Mouse (Mus musculus) frontal cortex, adult 2 months (tissue): ENCODE measurements at regions not wholly inside any gene's neighbourhood (a gene's known extent, or its start where the extent isn't known, plus 50 kb on each side); places are given as distances from the start of the nearest gene placed in this dataset.

Experiments used
- DNase-seq, 2 experiments: peaks; one replicate each; pipeline ENCODE4 v3.0.0; 2022; ENCODE audit warnings: low spot score in 1 of 2; ENCODE audit errors: extremely low spot score in 1 of 2

GRCm38 (mm10) chr3:147041201-147041600 is 189.0 kb downstream of the Ttll7 start:
- DNase-seq: no peak

- DNase-seq: no peak
Observed at GRCm38 (mm10) chr3:147042911-147043310, 190.7 kb downstream of the Ttll7 start.

GRCm38 (mm10) chr3:147046634-147047033 is 194.5 kb downstream of the Ttll7 start:
- peak in 1 of 2 experiments; percentile 16 for DNase-seq

DNA sequence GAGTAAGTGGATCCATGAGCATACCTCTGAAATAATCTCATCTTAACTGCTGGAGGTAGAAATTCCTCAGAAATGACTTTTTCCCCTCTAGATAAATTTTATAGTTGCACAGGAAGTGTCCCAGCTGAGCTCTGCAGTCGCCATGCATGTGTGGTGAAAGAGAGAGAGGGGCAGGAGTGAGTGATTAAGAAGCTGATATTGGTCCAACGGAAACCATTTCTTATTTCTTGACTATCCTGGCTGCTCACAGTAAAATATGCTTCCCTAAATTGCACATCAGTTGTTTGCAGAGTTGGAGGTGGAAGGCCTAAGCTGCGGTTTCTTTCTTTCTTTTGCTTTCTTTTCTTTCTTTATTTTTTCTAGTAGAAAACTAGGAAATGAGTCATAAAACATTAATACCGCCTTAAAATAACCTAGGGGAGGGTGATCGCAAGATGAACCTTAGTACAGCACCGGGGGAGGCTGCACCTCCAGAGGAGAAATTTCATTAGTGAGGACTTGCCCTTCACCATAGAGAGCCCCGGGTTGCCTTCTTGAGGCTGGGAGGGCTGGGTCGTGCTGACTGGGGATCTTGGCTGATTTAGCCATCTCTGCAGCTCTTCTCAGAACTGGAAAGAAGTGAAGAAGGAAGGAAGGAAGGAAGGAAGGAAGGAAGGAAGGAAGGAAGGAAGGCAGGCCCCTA is 202.1 kb downstream of the Ttll7 start:
- DNase-seq: no peak

- DNase-seq: no peak
Observed at GRCm38 (mm10) chr3:147057874-147058273, 205.7 kb downstream of the Ttll7 start.

DNA sequence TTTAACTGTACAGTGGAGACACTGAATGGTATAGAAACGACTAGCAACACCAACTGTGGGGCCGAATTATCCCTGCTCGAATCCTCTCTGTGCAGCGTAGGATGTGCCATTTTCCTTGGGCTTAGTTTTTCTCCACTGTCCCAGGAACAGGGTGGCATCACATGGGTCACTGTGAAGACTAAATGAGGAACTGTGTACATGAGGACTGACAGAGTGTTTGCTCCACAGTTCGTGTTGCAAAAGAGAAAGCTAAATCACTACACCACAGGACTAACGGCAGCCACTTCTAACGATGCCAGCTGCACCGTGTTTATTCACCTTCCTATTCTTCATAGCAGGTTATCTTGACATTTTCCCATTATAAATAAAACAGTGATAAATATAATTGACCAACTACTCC is 208.5 kb downstream of the Ttll7 start:
- DNase-seq: no peak

- no peak for DNase-seq
Observed at GRCm38 (mm10) chr3:147062451-147062850, 210.3 kb downstream of the Ttll7 start.

- peak; percentile 26 to 51 for DNase-seq
Observed at GRCm38 (mm10) chr3:147063578-147064442, 211.6 kb downstream of the Ttll7 start.

DNA sequence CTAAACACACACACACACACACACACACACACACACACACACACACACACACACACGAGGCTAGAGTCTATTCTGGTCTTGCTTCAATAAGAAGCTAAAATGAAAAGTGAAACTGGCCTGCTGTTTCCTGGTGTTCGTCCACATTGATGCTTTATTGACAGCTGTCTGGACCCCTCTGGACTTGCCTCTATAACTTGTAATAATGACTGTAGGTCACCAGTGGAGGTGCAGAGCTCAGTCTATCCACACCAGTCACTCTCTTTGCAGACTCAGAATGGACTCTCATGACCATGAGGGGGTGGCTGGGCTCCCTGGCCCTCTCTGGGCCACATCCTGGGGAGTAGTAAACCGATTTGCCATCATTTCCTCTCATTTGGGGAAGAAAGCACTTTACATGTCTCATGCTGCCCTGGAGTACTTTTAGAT is 212.3 kb downstream of the Ttll7 start:
- no peak for DNase-seq

GRCm38 (mm10) chr3:147070972-147071371 is 218.8 kb downstream of the Ttll7 start:
- no peak for DNase-seq

- no peak for DNase-seq
Observed at GRCm38 (mm10) chr3:147080197-147080596, 228.0 kb downstream of the Ttll7 start.

GRCm38 (mm10) chr3:147080768-147081448 is 228.7 kb downstream of the Ttll7 start:
- DNase-seq: no peak

DNA sequence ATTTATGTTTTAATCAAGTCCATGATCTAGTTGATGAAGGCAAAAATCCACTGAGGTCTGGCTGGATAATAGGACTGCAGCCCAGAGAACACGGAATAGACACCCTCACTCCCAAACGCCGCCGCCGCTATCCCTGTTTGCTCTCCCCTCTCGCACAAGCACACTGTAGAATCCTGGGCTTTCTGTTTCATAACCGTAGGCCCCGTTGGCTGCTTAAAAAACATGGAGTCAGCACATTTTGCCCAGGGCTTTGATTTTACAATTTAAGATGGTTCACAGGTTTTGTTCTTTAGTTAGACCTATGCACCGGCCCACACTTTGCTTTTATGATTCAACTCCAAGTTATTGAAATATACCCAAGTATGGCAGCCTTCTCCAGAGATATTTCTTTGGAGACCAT is 229.6 kb downstream of the Ttll7 start:
- DNase-seq: no peak

- no peak for DNase-seq
Observed at GRCm38 (mm10) chr3:147082255-147082943, 230.2 kb downstream of the Ttll7 start.

- no peak for DNase-seq
Observed at GRCm38 (mm10) chr3:147083374-147083773, 231.2 kb downstream of the Ttll7 start.

GRCm38 (mm10) chr3:147083823-147084222 is 231.7 kb downstream of the Ttll7 start:
- no peak for DNase-seq

DNA sequence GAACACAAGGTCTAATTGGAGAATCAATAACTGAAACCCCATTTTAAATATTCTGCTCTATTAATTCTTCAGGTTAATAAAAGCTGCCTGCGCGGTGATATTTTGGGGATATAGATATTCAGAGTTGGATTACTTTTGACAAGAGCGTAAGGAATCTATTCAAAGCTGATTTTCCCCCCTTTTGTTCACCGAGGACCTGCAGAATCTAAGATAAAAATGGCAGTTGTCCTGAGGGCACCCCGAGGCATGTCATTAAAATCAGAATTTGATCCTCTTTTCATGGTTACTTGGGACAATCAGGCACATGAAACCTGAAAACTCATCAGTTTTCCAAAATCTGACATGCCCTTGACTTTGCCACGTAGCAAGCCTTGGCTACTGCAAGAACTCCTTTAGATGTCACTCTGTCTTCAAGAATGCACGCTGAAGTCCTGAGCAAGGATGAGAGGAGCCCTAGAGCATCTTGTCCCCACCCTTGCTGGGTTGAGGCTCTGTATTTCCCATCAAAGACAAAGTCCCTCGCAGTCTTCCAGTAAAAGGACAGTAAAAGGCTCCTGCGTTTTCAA is 232.5 kb downstream of the Ttll7 start:
- no peak for DNase-seq

- DNase-seq: no peak
Observed at GRCm38 (mm10) chr3:147088171-147088570, 236.0 kb downstream of the Ttll7 start.

DNA sequence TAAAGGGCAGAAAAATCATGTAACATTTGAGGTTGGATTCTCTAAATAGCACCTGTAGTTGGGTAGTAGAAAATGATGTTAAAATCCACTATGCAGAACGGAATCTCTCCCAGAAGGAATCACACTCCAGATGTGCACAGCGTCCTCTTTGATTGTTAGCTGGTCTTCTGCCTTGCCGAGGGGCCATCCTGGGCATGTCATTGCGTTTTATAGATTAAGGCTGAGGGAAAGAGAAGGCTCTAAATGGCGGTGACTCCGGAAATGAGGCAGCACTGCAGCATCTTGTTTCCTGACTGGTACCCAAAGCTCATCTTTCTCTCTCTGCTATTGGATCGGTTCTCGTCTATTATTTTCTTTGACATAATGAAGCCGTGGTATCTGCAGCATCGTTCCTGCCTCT is 237.5 kb downstream of the Ttll7 start:
- DNase-seq: no peak
